Mouse (Mus musculus) olfactory bulb, adult 2 months (tissue): ENCODE results near the gene RPS10-NUDT3.

Experiments used
- CTCF ChIP-seq: fragments of 200-500 bp; IDR thresholded peaks from 2 replicates; pipeline ENCODE4 v1.5.1; 2012; ENCODE audit warnings: low read depth, mild to moderate bottlenecking, low read length, moderate library complexity; ENCODE audit not compliant: insufficient read depth
- POLR2A ChIP-seq: fragments of 200-500 bp; IDR thresholded peaks from 2 replicates; pipeline ENCODE4 v1.6.1; 2012; ENCODE audit warnings: mild to moderate bottlenecking, low read depth, low read length, moderate library complexity; ENCODE audit not compliant: insufficient read depth

- TF ChIP-seq CTCF = no peak
- TF ChIP-seq POLR2A = no peak
Observed at GRCm38 (mm10) chr17:27592565-27592910, 42.5 kb downstream of the RPS10-NUDT3 start.
